Mouse (Mus musculus): ENCODE results near the gene Pld2. TPM values are rescaled to one million over a fixed set of nuclear protein-coding genes. Genes with fewer than 3 reads are reported as not detected.
A peak's percentile ranks its signal among the peaks of the same experiment; 100 is the strongest.
"Not testable (repeated sequence)": the region's sequence is repeated elsewhere in the genome, so short reads cannot be mapped to it uniquely, and the experiment has no call there.

Pld2 gene
- polyA plus RNA-seq, 1 experiment from 2014 or later, result 8.2 TPM

DNA sequence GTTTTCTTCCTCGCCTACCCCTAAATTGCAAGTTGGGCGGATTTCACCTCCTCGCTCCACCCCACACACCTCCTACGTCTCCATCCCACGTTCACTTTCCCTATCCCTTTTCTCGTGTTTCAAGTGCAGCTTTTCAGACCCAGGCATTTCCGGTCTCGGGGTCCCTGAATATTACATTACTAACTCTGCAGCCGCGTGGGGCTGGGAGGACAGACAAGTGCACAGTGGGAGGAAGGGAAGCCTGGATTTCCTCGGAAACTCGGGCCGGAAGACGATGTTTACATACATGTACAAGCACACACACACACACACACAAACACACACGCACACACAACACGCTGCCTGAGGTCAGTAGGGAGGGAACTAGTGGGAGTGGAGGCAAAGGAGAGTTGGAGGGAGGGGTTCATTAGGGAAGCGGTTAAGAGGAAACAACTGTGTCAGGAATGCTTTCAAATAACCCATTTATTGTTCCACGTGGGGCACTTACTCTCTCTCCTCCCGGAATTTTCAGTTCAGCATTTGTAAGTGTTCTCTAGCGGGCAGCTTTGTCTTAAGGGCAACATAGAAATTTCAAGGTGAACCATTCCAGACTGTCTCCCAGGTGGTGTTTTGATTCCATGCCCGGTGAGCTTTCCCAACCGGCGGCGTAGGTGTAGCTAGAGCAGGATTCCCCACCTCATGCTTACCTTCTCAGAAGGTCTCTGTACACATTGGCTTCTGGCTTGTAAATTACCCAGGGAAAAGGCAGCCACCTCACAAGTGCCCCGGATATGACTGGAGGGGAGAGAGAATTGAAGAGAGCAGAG, 23.8 kb downstream of the Pld2 start:
- Histone ChIP-seq H3K9ac (replicated peaks) (peak overlapping the region; percentile 88), H3K27me3 (no peaks in the 10 kb centered on the region), H3K4me1 (peaks cover 33% of the 10 kb centered on the region), H3K36me3 (no peaks in the 10 kb centered on the region), H3K4me2 (replicated peaks) (peak overlapping the region; percentile 90), H3K4me3 (peak overlapping the region; percentile 98), H3K27ac (replicated peaks) (peak overlapping the region; percentile 88), H3K9me3 (no peaks in the 10 kb centered on the region)
- WGBS, result 1% methylated on average over 25 of the region's 25 CpGs
- ATAC-seq (replicated peaks), result 0 out of 2 replicates have a peak, but pooled peaks have one; percentile 4

DNA sequence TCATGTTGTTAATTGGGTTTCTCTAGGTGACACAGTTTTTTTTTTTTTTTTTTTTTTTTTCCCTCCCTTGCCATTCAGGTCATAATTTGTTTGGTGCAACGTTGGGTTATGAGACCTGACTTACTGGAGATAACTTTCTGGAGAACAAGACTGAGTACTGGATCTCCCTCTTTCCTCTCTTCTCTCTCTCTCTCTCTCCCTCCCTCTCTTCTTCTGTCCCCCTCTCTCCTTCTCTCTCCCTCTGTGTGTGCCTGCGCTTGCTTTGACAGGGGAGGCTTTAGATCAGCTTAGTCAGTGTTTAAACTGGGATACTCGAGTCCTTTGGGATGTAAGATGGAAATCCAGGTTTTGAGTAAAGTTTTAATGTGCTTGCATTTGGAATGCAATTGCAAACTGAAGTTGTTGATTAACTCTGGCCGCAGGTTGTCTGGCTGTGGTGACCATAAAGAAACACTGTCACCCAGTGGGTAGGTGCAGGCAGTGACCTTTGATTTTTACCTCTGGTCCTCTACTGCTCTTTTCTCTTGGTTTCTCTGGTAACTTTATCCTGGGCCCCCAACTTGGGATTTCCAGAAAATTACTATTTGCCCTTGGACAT, 24.5 kb downstream of the Pld2 start:
- Histone ChIP-seq H3K36me3 (no peaks in the 10 kb centered on the region), H3K4me3 (peak overlapping the region; percentile 98), H3K4me1 (peaks cover 33% of the 10 kb centered on the region), H3K27ac (replicated peaks) (no peak overlapping the region), H3K4me2 (replicated peaks) (peak overlapping the region; percentile 90), H3K9ac (replicated peaks) (0 out of 2 replicates have a peak overlapping the region, but pooled peaks have one; percentile 17), H3K9me3 (no peaks in the 10 kb centered on the region), H3K27me3 (no peaks in the 10 kb centered on the region)
- WGBS, result 36% methylated on average over 4 of the region's 4 CpGs
- ATAC-seq (replicated peaks), result no peak

DNA sequence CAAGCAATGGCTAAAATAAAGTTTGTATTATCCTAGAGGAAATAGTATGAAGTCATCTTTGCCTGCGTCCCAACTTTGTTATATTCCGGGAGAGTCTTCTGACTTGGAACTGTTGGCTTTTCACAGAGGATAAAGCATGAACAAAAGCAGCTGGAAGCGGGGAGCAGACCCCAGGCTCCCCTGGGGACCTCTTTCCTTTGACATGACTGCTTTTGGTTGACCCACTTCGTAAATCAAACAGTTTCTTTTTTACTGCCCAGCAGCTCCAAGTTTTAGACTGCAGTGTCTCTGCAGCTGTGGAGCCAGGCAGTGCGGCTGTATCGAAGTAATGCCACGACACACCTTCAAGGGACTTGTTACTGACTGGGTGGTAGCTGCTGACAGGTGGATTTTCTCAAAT, 26.7 kb downstream of the Pld2 start:
- no peaks in the 10 kb centered on the region for H3K27me3 ChIP-seq
- peaks cover 33% of the 10 kb centered on the region for H3K4me1 ChIP-seq
- H3K27ac ChIP-seq (replicated peaks), result no peak overlapping the region
- no peak overlapping the region for H3K4me3 ChIP-seq
- ATAC-seq (replicated peaks), result no peak
- 70% methylated on average over 7 of the region's 7 CpGs for WGBS
- no peak overlapping the region for H3K4me2 ChIP-seq (replicated peaks)
- no peaks in the 10 kb centered on the region for H3K36me3 ChIP-seq
- no peak overlapping the region for H3K9ac ChIP-seq (replicated peaks)
- no peaks in the 10 kb centered on the region for H3K9me3 ChIP-seq

DNA sequence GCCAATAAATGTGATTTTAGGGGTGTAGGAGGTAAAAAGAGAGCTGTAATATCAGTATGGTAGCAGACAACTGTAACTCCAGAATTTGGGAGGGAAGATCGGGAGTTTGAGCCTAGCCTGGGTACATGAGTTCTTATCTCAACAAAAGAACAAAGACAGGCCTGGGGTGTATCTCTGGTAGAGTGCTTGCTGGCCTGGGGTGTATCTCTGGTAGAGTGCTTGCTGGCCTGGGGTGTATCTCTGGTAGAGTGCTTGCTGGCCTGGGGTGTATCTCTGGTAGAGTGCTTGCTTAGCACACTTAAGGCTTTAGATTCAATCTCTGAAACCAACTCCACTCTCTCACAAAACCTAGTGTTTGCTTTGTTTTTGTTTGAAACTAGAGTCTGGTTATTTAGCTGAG, 30.8 kb downstream of the Pld2 start:
- WGBS, result 97% methylated on average over 1 of the region's 1 CpGs

DNA sequence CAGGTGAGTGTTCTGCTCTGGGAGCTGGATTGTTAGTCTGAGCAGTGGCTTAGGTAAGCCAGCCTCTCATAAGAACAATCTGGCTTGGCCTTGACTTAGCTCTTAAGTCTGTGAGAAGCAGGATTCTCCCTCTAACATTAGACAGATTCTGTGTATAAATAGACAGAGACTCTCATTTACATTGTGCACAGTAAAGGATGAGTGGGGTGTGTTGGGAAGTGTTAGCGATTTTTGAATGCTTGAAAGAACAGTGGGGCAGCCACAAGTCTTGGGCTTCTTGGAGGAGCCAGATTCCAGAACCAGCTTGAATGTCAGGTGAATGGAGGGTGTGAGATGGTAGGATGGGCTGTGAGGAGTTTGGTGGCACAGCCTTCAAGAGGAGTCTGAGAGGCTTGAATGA, 31.8 kb downstream of the Pld2 start:
- ATAC-seq (replicated peaks), result no peak
- Histone ChIP-seq H3K4me3 (no peak overlapping the region), H3K27me3 (no peaks in the 10 kb centered on the region), H3K27ac (replicated peaks) (no peak overlapping the region), H3K9me3 (no peaks in the 10 kb centered on the region), H3K9ac (replicated peaks) (no peak overlapping the region), H3K36me3 (no peaks in the 10 kb centered on the region), H3K4me2 (replicated peaks) (no peak overlapping the region), H3K4me1 (peaks cover 8% of the 10 kb centered on the region)
- 97% methylated on average over 1 of the region's 1 CpGs for WGBS

More for the DNA sequence above, 30.8 kb downstream of the Pld2 start:
- not testable (repeated sequence) for H3K4me1 ChIP-seq; H3K27me3 ChIP-seq; ATAC-seq (replicated peaks); H3K27ac ChIP-seq (replicated peaks); H3K4me2 ChIP-seq (replicated peaks); H3K36me3 ChIP-seq; H3K9me3 ChIP-seq; H3K4me3 ChIP-seq; H3K9ac ChIP-seq (replicated peaks)

DNA sequence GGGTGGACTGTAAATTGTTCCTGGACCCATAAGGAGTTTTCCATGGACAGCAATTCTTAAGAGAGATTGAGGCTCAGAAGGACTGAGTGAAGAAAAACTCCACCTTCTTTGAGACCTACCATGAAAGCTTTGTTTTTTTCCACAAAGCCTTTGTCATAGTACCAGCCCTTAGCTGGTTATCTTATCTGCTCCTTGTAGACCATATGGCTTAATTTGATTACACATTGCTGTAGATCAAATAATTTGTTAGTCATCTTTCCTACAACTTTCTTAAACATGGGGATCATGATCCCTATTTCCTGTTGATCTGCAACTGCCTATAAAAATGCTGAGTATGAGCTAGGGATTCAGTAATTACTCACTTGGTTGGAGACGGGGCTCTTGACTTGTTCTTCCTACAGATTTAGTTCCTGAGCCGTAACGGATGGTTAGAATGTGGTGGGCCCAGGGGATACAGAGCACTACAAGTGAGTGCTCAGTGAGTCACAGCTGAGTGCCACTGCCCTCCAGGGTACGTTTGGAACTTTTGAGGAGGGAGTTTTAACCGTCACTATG, 32.6 kb downstream of the Pld2 start:
- Histone ChIP-seq H3K4me3 (no peak overlapping the region), H3K4me1 (peaks cover 15% of the 10 kb centered on the region), H3K27ac (replicated peaks) (no peak overlapping the region), H3K4me2 (replicated peaks) (no peak overlapping the region), H3K36me3 (no peaks in the 10 kb centered on the region), H3K9me3 (no peaks in the 10 kb centered on the region), H3K27me3 (no peaks in the 10 kb centered on the region), H3K9ac (replicated peaks) (no peak overlapping the region)
- ATAC-seq (replicated peaks), result no peak
- 75% methylated on average over 5 of the region's 5 CpGs for WGBS

DNA sequence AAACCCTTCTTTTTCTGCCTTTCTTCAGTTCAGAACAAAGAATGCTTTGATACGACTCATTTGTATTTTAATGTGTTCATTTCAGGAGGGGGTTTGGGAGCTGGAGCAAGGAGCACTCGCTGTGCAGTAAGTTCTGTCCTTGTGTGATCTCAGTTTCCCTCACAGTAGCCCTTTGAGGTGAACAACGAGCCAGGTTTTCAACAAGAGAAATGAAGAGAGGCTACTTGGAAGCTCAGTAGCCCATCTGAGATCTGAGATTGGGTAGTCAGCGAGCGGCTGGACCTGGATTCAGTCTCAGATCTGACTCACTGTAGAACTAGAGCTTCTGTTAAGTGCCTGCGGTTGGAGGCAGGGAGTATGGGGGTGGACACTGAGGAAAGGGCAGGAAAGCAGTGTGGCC, 34.0 kb downstream of the Pld2 start:
- Histone ChIP-seq H3K9me3 (no peaks in the 10 kb centered on the region), H3K9ac (replicated peaks) (no peak overlapping the region), H3K4me1 (peaks cover 28% of the 10 kb centered on the region), H3K4me2 (replicated peaks) (no peak overlapping the region), H3K27ac (replicated peaks) (peak overlapping the region; percentile 57), H3K4me3 (no peak overlapping the region), H3K36me3 (no peaks in the 10 kb centered on the region), H3K27me3 (no peaks in the 10 kb centered on the region)
- WGBS, result 20% methylated on average over 6 of the region's 6 CpGs
- no peak for ATAC-seq (replicated peaks)

DNA sequence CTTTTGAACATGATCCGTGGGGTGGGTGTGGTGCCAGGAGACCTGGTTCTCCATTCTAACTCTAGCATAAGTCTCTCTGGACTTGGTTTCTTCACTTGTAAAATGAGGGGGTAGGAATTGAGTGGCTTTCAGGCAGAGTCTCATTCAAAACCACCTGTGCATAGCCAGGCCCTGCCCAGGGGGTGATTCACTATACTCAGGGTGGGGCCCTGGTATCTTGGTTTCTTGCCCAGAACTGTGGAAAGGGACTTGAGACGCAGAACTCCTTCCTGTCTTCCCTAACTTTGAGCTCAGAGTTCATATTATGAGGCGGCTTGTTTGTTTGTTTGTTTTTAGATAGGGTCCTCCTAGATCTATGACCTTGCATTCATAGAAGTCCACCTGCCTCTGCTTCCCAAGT, 37.3 kb downstream of the Pld2 start:
- H3K9me3 ChIP-seq, result no peaks in the 10 kb centered on the region
- H3K4me2 ChIP-seq (replicated peaks), result no peak overlapping the region
- H3K4me1 ChIP-seq, result peaks cover 39% of the 10 kb centered on the region
- no peaks in the 10 kb centered on the region for H3K27me3 ChIP-seq
- H3K9ac ChIP-seq (replicated peaks), result no peak overlapping the region
- no peaks in the 10 kb centered on the region for H3K36me3 ChIP-seq
- no peak for ATAC-seq (replicated peaks)
- H3K4me3 ChIP-seq, result no peak overlapping the region
- WGBS, result 76% methylated on average over 3 of the region's 3 CpGs
- H3K27ac ChIP-seq (replicated peaks), result no peak overlapping the region

DNA sequence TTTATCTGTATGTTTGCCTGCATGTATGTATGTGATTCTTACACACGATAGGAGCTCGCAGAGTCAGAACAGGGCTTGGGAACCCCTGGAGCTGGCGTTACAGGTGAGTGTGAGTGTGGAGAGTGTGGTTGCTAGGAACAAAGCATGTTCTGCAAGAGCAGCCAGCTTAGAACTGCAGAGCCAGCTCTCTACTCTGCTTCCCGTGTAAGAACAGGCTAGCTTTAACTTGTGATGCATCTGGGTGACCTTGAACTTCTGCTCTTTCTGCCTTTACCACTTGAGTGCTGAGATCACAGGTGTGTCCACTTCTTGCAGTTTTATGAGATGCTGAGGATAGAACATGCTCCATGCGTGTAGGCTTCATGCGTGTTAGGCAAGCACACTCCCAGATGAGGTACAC, 39.1 kb downstream of the Pld2 start:
- WGBS, result 93% methylated on average over 6 of the region's 6 CpGs
- no peak for ATAC-seq (replicated peaks)
- H3K4me2 ChIP-seq (replicated peaks), result no peak overlapping the region

DNA sequence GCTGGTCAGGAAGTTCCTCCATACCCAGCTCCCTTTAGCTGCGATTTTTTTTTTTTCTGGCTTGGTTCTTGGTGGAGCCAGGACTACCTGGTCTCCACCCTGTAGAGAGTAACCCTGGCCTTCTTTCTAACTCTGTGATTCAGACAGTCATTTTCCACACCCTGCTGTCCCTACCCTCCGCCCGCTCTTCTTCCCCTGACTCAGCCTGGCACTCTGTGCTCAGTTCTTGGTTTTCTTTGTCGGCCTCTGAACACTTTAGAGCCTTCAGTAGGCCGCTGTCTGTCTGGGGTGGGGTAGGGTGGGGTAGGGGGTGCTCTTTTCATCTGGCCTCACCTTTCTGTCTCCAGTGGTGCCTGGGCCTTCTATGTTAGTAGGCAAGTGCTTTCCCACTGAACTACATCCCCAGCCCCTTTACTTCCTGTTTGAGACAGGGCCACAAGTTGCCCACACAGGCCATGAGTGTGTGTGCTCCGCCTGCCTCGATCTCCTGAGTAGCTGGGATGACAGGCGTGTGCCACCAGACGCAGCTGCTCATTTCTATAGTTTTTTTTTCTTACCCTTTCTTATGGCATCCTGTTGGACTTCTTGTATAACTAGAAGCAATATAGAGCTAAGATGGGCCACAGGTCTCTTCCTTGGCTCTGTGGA, 40.0 kb downstream of the Pld2 start:
- Histone ChIP-seq H3K27ac (replicated peaks) (no peak overlapping the region), H3K9ac (replicated peaks) (no peak overlapping the region), H3K4me3 (no peak overlapping the region), H3K27me3 (no peaks in the 10 kb centered on the region), H3K9me3 (no peaks in the 10 kb centered on the region), H3K4me2 (replicated peaks) (no peak overlapping the region), H3K4me1 (peaks cover 42% of the 10 kb centered on the region), H3K36me3 (no peaks in the 10 kb centered on the region)
- ATAC-seq (replicated peaks), result no peak
- WGBS, result 82% methylated on average over 9 of the region's 9 CpGs

More for the DNA sequence above, 39.1 kb downstream of the Pld2 start:
- H3K4me3 ChIP-seq, result no peak overlapping the region
- no peaks in the 10 kb centered on the region for H3K27me3 ChIP-seq
- peaks cover 37% of the 10 kb centered on the region for H3K4me1 ChIP-seq
- H3K9ac ChIP-seq (replicated peaks), result no peak overlapping the region
- H3K27ac ChIP-seq (replicated peaks), result no peak overlapping the region
- no peaks in the 10 kb centered on the region for H3K36me3 ChIP-seq
- H3K9me3 ChIP-seq, result no peaks in the 10 kb centered on the region

DNA sequence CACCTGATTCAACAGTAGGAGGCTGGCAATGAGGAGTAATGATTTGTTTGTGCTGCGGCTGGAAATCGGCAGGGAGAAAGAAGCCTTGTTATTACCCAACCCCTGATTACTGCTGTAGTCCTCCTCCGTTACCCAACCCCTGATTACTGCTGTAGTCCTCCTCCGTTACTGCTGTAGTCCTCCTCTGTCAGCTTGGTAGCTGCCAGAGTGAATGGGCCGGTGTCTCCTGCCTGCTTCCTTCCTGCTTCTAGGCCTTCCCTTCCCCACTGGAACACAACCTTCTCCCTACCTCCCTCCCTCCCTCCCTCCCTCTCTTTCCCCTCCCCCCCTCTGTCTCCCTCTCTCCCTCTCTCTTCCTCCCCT, 40.5 kb downstream of the Pld2 start:
- Histone ChIP-seq H3K27ac (replicated peaks) (no peak overlapping the region), H3K4me1 (peaks cover 47% of the 10 kb centered on the region), H3K9ac (replicated peaks) (no peak overlapping the region), H3K9me3 (no peaks in the 10 kb centered on the region), H3K36me3 (no peaks in the 10 kb centered on the region), H3K27me3 (no peaks in the 10 kb centered on the region), H3K4me2 (replicated peaks) (no peak overlapping the region), H3K4me3 (no peak overlapping the region)
- WGBS, result 50% methylated on average over 5 of the region's 5 CpGs
- ATAC-seq (replicated peaks), result no peak

DNA sequence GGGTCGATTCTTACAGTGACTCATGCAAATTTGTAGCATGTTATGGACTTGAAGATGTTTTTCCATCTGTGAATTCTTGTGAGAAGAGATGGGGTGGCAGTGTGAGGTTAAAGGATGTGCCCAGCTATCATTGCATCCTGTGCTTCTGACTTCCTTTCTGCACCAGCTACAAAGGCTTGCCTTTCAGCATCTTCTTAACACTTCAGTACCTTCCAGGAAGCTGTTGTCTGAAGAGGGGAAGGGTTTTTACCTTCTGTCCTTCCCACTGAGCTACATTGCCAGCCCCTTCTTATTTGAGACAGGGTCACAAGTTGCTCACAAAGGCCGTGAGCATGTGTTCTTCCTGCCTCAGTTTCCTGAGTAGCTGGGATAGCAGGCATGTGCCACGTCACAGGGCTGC, 41.1 kb downstream of the Pld2 start:
- H3K27me3 ChIP-seq, result no peaks in the 10 kb centered on the region
- H3K4me3 ChIP-seq, result no peak overlapping the region
- no peaks in the 10 kb centered on the region for H3K36me3 ChIP-seq
- H3K9me3 ChIP-seq, result no peaks in the 10 kb centered on the region
- H3K9ac ChIP-seq (replicated peaks), result no peak overlapping the region
- 77% methylated on average over 3 of the region's 3 CpGs for WGBS
- no peak for ATAC-seq (replicated peaks)
- peaks cover 50% of the 10 kb centered on the region for H3K4me1 ChIP-seq
- no peak overlapping the region for H3K4me2 ChIP-seq (replicated peaks)
- H3K27ac ChIP-seq (replicated peaks), result no peak overlapping the region
